In the genomic region with DNA sequence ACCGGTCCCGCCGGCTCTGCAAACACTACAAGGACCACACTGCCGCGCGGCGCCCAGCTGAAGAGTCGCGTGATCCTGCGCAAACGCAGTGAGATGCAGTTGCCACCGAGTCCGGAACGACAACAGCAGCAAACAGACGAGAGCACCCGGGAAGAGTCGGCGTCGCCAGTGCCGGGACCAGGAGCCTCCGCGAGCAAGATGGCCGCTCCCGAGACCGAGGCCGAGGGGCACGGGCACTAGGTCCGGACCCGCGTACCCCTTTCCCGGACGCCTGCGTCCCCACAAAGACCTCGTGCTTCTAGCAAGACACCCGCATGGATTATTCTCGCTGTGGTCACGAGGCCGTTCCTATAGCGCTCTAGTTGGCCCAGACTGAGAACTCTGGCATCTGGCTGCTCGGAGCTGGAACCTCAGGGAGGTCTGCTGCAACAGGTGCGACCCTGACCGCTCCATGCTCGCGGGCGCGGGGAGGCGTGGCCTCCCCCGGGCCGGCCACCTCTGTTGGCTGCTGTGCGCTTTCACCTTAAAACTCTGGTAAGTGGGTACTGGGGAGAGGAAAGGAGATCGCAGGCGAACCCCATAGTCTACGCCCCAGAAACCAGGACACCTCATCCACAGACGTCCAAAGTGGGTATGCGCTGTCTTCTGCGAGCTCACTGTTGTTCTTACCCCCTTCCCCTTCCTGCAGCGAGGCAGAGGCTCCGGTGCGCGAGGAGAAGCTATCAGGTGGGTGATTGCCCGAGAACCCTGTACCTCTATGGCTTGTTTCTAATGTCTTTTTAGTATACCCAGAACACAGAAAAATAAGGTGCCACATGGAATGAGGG, we compare ENCODE assay signal across 8 mouse cellular contexts. TPM values are rescaled to one million over a fixed set of nuclear protein-coding genes. Genes with fewer than 3 reads are reported as not detected.
A peak's percentile ranks its signal among the peaks of the same experiment; 100 is the strongest.
DNase-seq lines count a peak whose midpoint lies in the region; ATAC-seq and TF ChIP-seq lines count a peak whose summit lies in the region.

A gene (plus strand): TSS at position 91 of the 827 bp plus-strand sequence.

- no peak within 1 kb of the TSS for H3K27ac ChIP-seq in cerebellum, adult 2 months (ENCODE audit: insufficient read depth, low read length)
- peak within 1 kb of the TSS; percentile 89 for H3K27ac ChIP-seq in forebrain, postnatal 0 days (ENCODE audit: low read depth, low read length)
- peak within 1 kb of the TSS; percentile 91 for H3K27ac ChIP-seq in lung, embryonic 16.5 days (ENCODE audit: low read length)

- peak within 1 kb of the TSS; percentile 84 for H3K4me3 ChIP-seq in G1E (ENCODE audit: low read depth, low read length)
- peak within 1 kb of the TSS; percentile 70 for H3K4me3 ChIP-seq in cerebellum, adult 2 months (replicated peaks; ENCODE audit: insufficient read depth, low read depth, low read length)
- H3K4me3 ChIP-seq in forebrain, postnatal 0 days (ENCODE audit: low read depth, low read length): peak within 1 kb of the TSS; percentile 84
- H3K4me3 ChIP-seq in lung, embryonic 16.5 days (ENCODE audit: low read length): peak within 1 kb of the TSS; percentile 73

- H3K9me3 ChIP-seq in G1E (replicated peaks): peaks cover 4% of the 10 kb centered on the region; the same call in 1 of the 2 replicates
- H3K9me3 ChIP-seq in forebrain, postnatal 0 days (ENCODE audit: low read length): no peaks in the 10 kb centered on the region
- no peaks in the 10 kb centered on the region for H3K9me3 ChIP-seq in lung, embryonic 16.5 days (ENCODE audit: control insufficient read depth, low read length)

- peak; percentile 95 for ATAC-seq in G1E (ENCODE audit: extremely low read depth, insufficient number of reproducible peaks, low FRiP score, poor library complexity, severe bottlenecking)
- peak; percentile 100 for ATAC-seq in forebrain, postnatal 0 days
- peak; percentile 98 for ATAC-seq in lung, embryonic 16.5 days (ENCODE audit: low read depth)

- peak within 1 kb of the TSS; percentile 83 for H3K9ac ChIP-seq in forebrain, postnatal 0 days
- peak within 1 kb of the TSS; percentile 81 for H3K9ac ChIP-seq in lung, embryonic 16.5 days (ENCODE audit: low read length)

- DNase-seq in G1E (ENCODE audit: low spot score): peak; percentile 86
- peak; percentile 93 to 95 for DNase-seq in cerebellum, adult 2 months
- peak; percentile 96 for DNase-seq in forebrain, postnatal 0 days
- DNase-seq in heart, postnatal 4 days: peak; percentile 92
- peak; percentile 78 for DNase-seq in layer of hippocampus, adult 9-10 months (ENCODE audit: low spot score)
- peak; percentile 73 for DNase-seq in ovary, postnatal 10 days (ENCODE audit: low spot score)
- peak; percentile 89 to 90 for DNase-seq in thymus, postnatal 10 days (ENCODE audit: low spot score in 2 of 2)

- H3K4me1 ChIP-seq in G1E (ENCODE audit: insufficient read depth, low read depth, low read length): peaks cover 16% of the 10 kb centered on the region
- H3K4me1 ChIP-seq in cerebellum, adult 2 months (ENCODE audit: control insufficient read depth, insufficient read depth, low read length): no peaks in the 10 kb centered on the region
- peaks cover 13% of the 10 kb centered on the region for H3K4me1 ChIP-seq in forebrain, postnatal 0 days (ENCODE audit: insufficient read depth)
- H3K4me1 ChIP-seq in lung, embryonic 16.5 days (replicated peaks; ENCODE audit: control insufficient read depth, insufficient read depth, low read length): peaks cover 5% of the 10 kb centered on the region; the same call in 1 of the 2 replicates

- H3K36me3 ChIP-seq in G1E (replicated peaks): peaks cover 31% of the 10 kb centered on the region
- H3K36me3 ChIP-seq in forebrain, postnatal 0 days (ENCODE audit: insufficient read depth): peaks cover 18% of the 10 kb centered on the region
- peaks cover 10% of the 10 kb centered on the region for H3K36me3 ChIP-seq in lung, embryonic 16.5 days (ENCODE audit: control insufficient read depth, insufficient read depth, low read length)

- under 1% methylated on average over 61 of the region's 61 CpGs for WGBS in cerebellum, adult 2 months
- WGBS in forebrain, postnatal 0 days: under 1% methylated on average over 61 of the region's 61 CpGs
- WGBS in lung, embryonic 16.5 days: under 1% methylated on average over 61 of the region's 61 CpGs

- no peak for TF ChIP-seq CTCF in G1E (IDR thresholded peaks at IDR 0.05; ENCODE audit: low read depth, low read length)
- TF ChIP-seq CTCF in cerebellum, adult 2 months (IDR thresholded peaks at IDR 0.05; ENCODE audit: borderline replicate concordance, insufficient read depth, low read depth, low read length): no peak
- TF ChIP-seq CTCF in forebrain, postnatal 0 days (IDR thresholded peaks at IDR 0.05; ENCODE audit: low read depth): no peak; the same call in 1 of the 2 replicates

- no peaks in the 10 kb centered on the region for H3K27me3 ChIP-seq in G1E (ENCODE audit: insufficient read depth, low read length)
- H3K27me3 ChIP-seq in cerebellum, adult 2 months (ENCODE audit: control insufficient read depth, insufficient read depth, low read length): no peaks in the 10 kb centered on the region
- H3K27me3 ChIP-seq in forebrain, postnatal 0 days (ENCODE audit: insufficient read depth, low read length): no peaks in the 10 kb centered on the region
- no peaks in the 10 kb centered on the region for H3K27me3 ChIP-seq in lung, embryonic 16.5 days (ENCODE audit: control insufficient read depth, insufficient read depth, low read depth, low read length)

- TF ChIP-seq POLR2A in cerebellum, adult 2 months (IDR thresholded peaks at IDR 0.05; ENCODE audit: borderline replicate concordance, insufficient read depth, low read length): peak; percentile 75

- H3K4me2 ChIP-seq in forebrain, postnatal 0 days (ENCODE audit: low read depth): peak within 1 kb of the TSS; percentile 84
- H3K4me2 ChIP-seq in lung, embryonic 16.5 days (ENCODE audit: low read depth, low read length): peak within 1 kb of the TSS; percentile 84

RNA-seq across cellular contexts. Expression of the gene that starts here (rescaled TPM):
- total RNA-seq in G1E (2014; fragmentation: Nextera tagmentation) (23.9 and 38.8 TPM in 2 replicates), G1E (2017) (40.9 and 44.5 TPM in 2 replicates)
- polyA plus RNA-seq in G1E (2012): 73.6 and 98.7 TPM in 2 replicates
- 66.9 and 69.1 TPM in 2 replicates for polyA plus RNA-seq in cerebellum, adult 2 months (2012; rRNA removed)
- total RNA-seq in forebrain, postnatal 0 days (2014; rRNA removed): 70.1 and 75.7 TPM in 2 replicates
- 131 and 139 TPM in 2 replicates for polyA plus RNA-seq in forebrain, postnatal 0 days (2015; fragmentation: Nextera tagmentation; extraction: Ambion mirVana)
- 10 to 100 TPM; 40.9 to 47.4 TPM for total RNA-seq in heart, postnatal 4 days (2021)
- 91.0 and 93.6 TPM in 2 replicates for polyA plus RNA-seq in lung, embryonic 16.5 days (2015; fragmentation: Nextera tagmentation; extraction: Ambion mirVana)
